In genomic region chr10:121150668-121151067, GRCm38 (mm10) we compare ENCODE assay signal across 20 mouse cellular contexts.
DNase-seq lines count a peak whose midpoint lies in the region; ATAC-seq lines count a peak whose summit lies in the region.
"Had no signal": no experiment of that assay in that cellular context is flagged by ENCODE, and none has a peak within 500 bp of the region (broad histone marks: within the 10 kb centered on the region; RNA-seq: fewer than 3 reads in every experiment).

No protein-coding gene starts in this region.

- H3K4me2 ChIP-seq in embryonic facial prominence, embryonic 14.5 days (ENCODE audit: low read depth, low read length), result no peak overlapping the region
- H3K4me2 ChIP-seq in limb, embryonic 13.5 days (replicated peaks), result peak overlapping the region; percentile 15
- H3K4me2 ChIP-seq: heart, embryonic 12.5 days; liver, embryonic 13.5 days; midbrain, embryonic 12.5 days had no signal

- no peaks in the 10 kb centered on the region for H3K9me3 ChIP-seq in heart, embryonic 10.5 days
- no peaks in the 10 kb centered on the region for H3K9me3 ChIP-seq in embryonic facial prominence, embryonic 14.5 days (ENCODE audit: control insufficient read depth, low read length)
- H3K9me3 ChIP-seq in limb, embryonic 13.5 days, result no peaks in the 10 kb centered on the region
- H3K9me3 ChIP-seq: heart, embryonic 12.5 days; midbrain, embryonic 12.5 days had no signal

- no peaks in the 10 kb centered on the region for H3K36me3 ChIP-seq in heart, embryonic 10.5 days
- H3K36me3 ChIP-seq in embryonic facial prominence, embryonic 14.5 days (ENCODE audit: control insufficient read depth, insufficient read depth, low read length), result no peaks in the 10 kb centered on the region
- no peaks in the 10 kb centered on the region for H3K36me3 ChIP-seq in limb, embryonic 13.5 days
- H3K36me3 ChIP-seq: heart, embryonic 12.5 days; liver, embryonic 13.5 days; midbrain, embryonic 12.5 days had no signal

- H3K27ac ChIP-seq in heart, embryonic 10.5 days, result no peak overlapping the region
- H3K27ac ChIP-seq in embryonic facial prominence, embryonic 14.5 days (replicated peaks; ENCODE audit: low read depth, low read length), result peak overlapping the region; percentile 22; the same call in 1 of the 2 replicates
- H3K27ac ChIP-seq in limb, embryonic 13.5 days, result peak overlapping the region; percentile 69
- H3K27ac ChIP-seq: liver, embryonic 13.5 days; midbrain, embryonic 12.5 days; stomach, postnatal 0 days had no signal

- H3K4me1 ChIP-seq in heart, embryonic 10.5 days, result peaks cover 6% of the 10 kb centered on the region; the same call in 1 of the 2 replicates
- no peaks in the 10 kb centered on the region for H3K4me1 ChIP-seq in embryonic facial prominence, embryonic 14.5 days (ENCODE audit: control insufficient read depth, insufficient read depth, low read length)
- H3K4me1 ChIP-seq in limb, embryonic 13.5 days, result peaks cover 20% of the 10 kb centered on the region
- H3K4me1 ChIP-seq: liver, embryonic 13.5 days; midbrain, embryonic 12.5 days had no signal

- intact Hi-C loops in gastrocnemius, postnatal 14 days (cut with DNase I; ENCODE audit: low total_unique reads), result no loop called here

- no peak overlapping the region for H3K9ac ChIP-seq in embryonic facial prominence, embryonic 14.5 days (ENCODE audit: low read depth, low read length)
- H3K9ac ChIP-seq in limb, embryonic 13.5 days, result no peak overlapping the region
- H3K9ac ChIP-seq: forebrain, postnatal 0 days; heart, embryonic 12.5 days; liver, embryonic 13.5 days; midbrain, embryonic 12.5 days had no signal

- DNase-seq in heart, embryonic 10.5 days (ENCODE audit: low spot score), result peak; percentile 25
- no peak for DNase-seq in heart, postnatal 4 days
- peak; percentile 88 for DNase-seq in embryonic facial prominence, embryonic 14.5 days (ENCODE audit: low spot score)
- no peak for DNase-seq in gastrocnemius, postnatal 14 days
- no peak for DNase-seq in embryo, embryonic 11 days
- DNase-seq: adrenal gland, postnatal 25 days; cerebellum, adult 11 months; cerebellum, postnatal 36 days; forebrain, postnatal 0 days; kidney, adult 8-10 months; kidney, postnatal 25 days; liver, embryonic 13.5 days; retina, postnatal 1 day; thymus, postnatal 25 days had no signal

- 82% methylated on average over 9 of the region's 9 CpGs for WGBS in heart, embryonic 10.5 days
- 48% methylated on average over 9 of the region's 9 CpGs for WGBS in embryonic facial prominence, embryonic 14.5 days
- 31% methylated on average over 9 of the region's 9 CpGs for WGBS in limb, embryonic 13.5 days

- H3K27me3 ChIP-seq in heart, embryonic 10.5 days (ENCODE audit: insufficient read depth, poor library complexity, severe bottlenecking), result no peaks in the 10 kb centered on the region
- no peaks in the 10 kb centered on the region for H3K27me3 ChIP-seq in embryonic facial prominence, embryonic 14.5 days (replicated peaks; ENCODE audit: control insufficient read depth, insufficient read depth, low read length)
- no peaks in the 10 kb centered on the region for H3K27me3 ChIP-seq in limb, embryonic 13.5 days
- H3K27me3 ChIP-seq: heart, embryonic 12.5 days; liver, embryonic 13.5 days; midbrain, embryonic 12.5 days had no signal

- no peak overlapping the region for H3K4me3 ChIP-seq in heart, embryonic 10.5 days
- no peak overlapping the region for H3K4me3 ChIP-seq in embryonic facial prominence, embryonic 14.5 days (ENCODE audit: low read depth, low read length)
- H3K4me3 ChIP-seq in limb, embryonic 13.5 days, result no peak overlapping the region
- H3K4me3 ChIP-seq: heart, embryonic 12.5 days; liver, embryonic 13.5 days; midbrain, embryonic 12.5 days had no signal

- peak; percentile 71 for ATAC-seq in embryonic facial prominence, embryonic 14.5 days (ENCODE audit: low read depth)
- peak; percentile 69 for ATAC-seq in limb, embryonic 13.5 days (ENCODE audit: low FRiP score, low read depth)
- peak; percentile 54 for ATAC-seq in megakaryocyte, adult 5-6 weeks (ENCODE audit: poor library complexity, severe bottlenecking)
- ATAC-seq: forebrain, postnatal 0 days; hindbrain, embryonic 16.5 days had no signal

Comparison
In these comparisons a context has a peak if more than half of its experiments do, and no peak if none do; other contexts are left out.
1. DNase-seq: peak in heart, embryonic 10.5 days (single experiment) and embryonic facial prominence, embryonic 14.5 days (single experiment); none in heart, postnatal 4 days (single experiment), gastrocnemius, postnatal 14 days (single experiment) and embryo, embryonic 11 days (single experiment).
2. Peak in every context shown above with its lines, with median percentiles within 50 percentile points of each other: ATAC-seq.